Mouse (Mus musculus): Measurements from ENCODE around the gene Adm2. TPM values are rescaled to one million over a fixed set of nuclear protein-coding genes. Genes with fewer than 3 reads are reported as not detected.

The Adm2 gene
- polyA plus RNA-seq, 1 experiment = 5.3 TPM

DNA sequence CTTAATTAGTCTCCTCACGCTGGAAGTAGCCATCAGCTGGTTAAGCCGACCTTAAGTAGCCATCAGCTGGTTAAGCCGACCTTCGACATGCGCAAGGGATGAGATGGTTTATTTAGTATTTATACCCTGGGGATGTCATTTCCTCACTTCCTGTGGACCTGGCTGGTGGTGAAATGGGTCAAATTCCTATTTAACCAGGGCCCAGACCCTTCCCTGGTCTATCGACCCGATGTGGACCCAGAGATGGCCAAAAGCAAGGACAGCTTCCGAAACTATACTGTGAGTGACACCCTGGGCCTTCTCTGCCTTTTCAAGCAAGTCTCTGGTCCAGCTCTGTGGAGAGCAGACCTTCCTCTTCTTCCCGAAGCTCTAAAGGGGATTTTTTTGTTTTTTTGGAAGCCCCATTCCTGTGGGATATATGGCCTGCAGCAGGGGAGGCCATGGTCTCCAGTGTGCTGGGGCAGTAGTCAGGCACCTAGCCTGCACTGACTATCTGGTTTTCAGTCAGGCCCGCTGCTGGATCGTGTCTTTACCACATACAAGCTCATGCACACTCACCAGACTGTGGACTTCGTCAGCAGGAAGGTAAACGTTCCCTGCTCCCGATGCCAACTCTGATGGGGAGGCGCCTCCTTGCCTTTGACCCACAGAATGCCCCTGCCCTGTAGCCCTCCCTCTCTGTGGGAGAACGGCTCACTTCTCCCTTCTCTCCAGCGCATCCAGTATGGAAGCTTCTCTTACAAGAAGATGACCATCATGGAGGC is 12.4 kb downstream of the Adm2 start:
- peaks cover 2% of the 10 kb centered on the region; the same call in 1 of the 2 replicates for H3K4me1 ChIP-seq (replicated peaks; ENCODE audit: control insufficient read depth, insufficient read depth, low read length)
- WGBS = 94% methylated on average over 17 of the region's 17 CpGs
- no peaks in the 10 kb centered on the region for H3K36me3 ChIP-seq (ENCODE audit: control insufficient read depth, insufficient read depth, low read length)
- no peaks in the 10 kb centered on the region for H3K27me3 ChIP-seq (ENCODE audit: control insufficient read depth, insufficient read depth, low read length)
- H3K27ac ChIP-seq (ENCODE audit: control insufficient read depth, insufficient read depth, low read length) = no peak overlapping the region
- TF ChIP-seq CTCF (IDR thresholded peaks at IDR 0.05; ENCODE audit: borderline replicate concordance, control insufficient read depth, extremely low read depth, insufficient read depth, low read length, poor library complexity) (no peak), POLR2A (IDR thresholded peaks at IDR 0.05; ENCODE audit: control insufficient read depth, extremely low read depth, insufficient read depth, low read length, poor library complexity) (no peak)
- DNase-seq = no peak
- no peak overlapping the region for H3K4me3 ChIP-seq (ENCODE audit: control insufficient read depth, insufficient read depth, low read length)

DNA sequence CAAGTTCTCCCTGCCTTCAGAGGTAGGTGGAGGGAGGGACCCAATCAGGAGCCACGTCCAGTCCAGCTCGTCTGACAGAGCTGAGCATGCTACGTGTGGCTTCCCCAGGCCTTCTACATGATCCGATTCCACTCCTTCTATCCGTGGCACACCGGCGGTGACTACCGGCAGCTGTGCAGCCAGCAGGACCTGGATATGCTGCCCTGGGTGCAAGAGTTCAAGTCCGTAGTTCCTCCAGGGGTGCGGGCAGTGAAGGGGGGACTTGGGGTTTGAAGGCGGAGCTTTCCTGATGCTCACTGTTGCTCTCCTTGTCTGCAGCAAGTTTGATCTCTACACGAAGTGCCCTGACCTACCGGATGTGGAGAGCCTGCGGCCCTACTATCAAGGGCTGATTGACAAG is 13.9 kb downstream of the Adm2 start:
- H3K27me3 ChIP-seq (ENCODE audit: control insufficient read depth, insufficient read depth, low read length) = no peaks in the 10 kb centered on the region
- DNase-seq = no peak
- WGBS = 94% methylated on average over 14 of the region's 14 CpGs
- H3K27ac ChIP-seq (ENCODE audit: control insufficient read depth, insufficient read depth, low read length) = no peak overlapping the region
- no peak for TF ChIP-seq CTCF (IDR thresholded peaks at IDR 0.05; ENCODE audit: borderline replicate concordance, control insufficient read depth, extremely low read depth, insufficient read depth, low read length, poor library complexity)
- TF ChIP-seq POLR2A (IDR thresholded peaks at IDR 0.05; ENCODE audit: control insufficient read depth, extremely low read depth, insufficient read depth, low read length, poor library complexity) = no peak
- no peak overlapping the region for H3K4me3 ChIP-seq (ENCODE audit: control insufficient read depth, insufficient read depth, low read length)
- no peaks in the 10 kb centered on the region for H3K36me3 ChIP-seq (ENCODE audit: control insufficient read depth, insufficient read depth, low read length)
- H3K4me1 ChIP-seq (replicated peaks; ENCODE audit: control insufficient read depth, insufficient read depth, low read length) = peaks cover 4% of the 10 kb centered on the region; the same call in 1 of the 2 replicates

DNA sequence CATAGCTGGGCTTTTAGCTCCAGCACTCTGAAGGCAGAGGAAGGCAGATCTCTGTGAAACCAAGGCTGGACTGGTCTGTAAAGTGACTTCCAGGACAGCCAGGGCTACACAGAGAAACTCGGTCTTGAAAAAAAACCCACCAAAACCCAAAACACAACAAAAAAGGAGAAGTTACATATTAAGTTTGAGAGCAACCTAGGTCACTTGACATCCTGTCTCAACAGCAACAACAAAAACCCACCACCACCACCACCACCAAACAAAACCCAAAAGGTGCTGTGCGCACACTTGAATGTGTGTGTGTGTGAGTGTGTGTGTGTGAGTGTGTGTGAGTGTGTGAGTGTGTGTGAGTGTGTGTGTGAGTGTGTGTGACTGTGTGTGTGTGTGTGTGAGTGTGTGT is 17.2 kb downstream of the Adm2 start:
- Histone ChIP-seq H3K4me1 (replicated peaks; ENCODE audit: control insufficient read depth, insufficient read depth, low read length) (peaks cover 4% of the 10 kb centered on the region; the same call in 1 of the 2 replicates), H3K27me3 (ENCODE audit: control insufficient read depth, insufficient read depth, low read length) (no peaks in the 10 kb centered on the region), H3K4me3 (ENCODE audit: control insufficient read depth, insufficient read depth, low read length) (no peak overlapping the region), H3K36me3 (ENCODE audit: control insufficient read depth, insufficient read depth, low read length) (no peaks in the 10 kb centered on the region), H3K27ac (ENCODE audit: control insufficient read depth, insufficient read depth, low read length) (no peak overlapping the region)
- WGBS = 31% methylated on average over 2 of the region's 2 CpGs
- no peak for DNase-seq
- TF ChIP-seq CTCF (IDR thresholded peaks at IDR 0.05; ENCODE audit: borderline replicate concordance, control insufficient read depth, extremely low read depth, insufficient read depth, low read length, poor library complexity) = no peak
- no peak for TF ChIP-seq POLR2A (IDR thresholded peaks at IDR 0.05; ENCODE audit: control insufficient read depth, extremely low read depth, insufficient read depth, low read length, poor library complexity)

DNA sequence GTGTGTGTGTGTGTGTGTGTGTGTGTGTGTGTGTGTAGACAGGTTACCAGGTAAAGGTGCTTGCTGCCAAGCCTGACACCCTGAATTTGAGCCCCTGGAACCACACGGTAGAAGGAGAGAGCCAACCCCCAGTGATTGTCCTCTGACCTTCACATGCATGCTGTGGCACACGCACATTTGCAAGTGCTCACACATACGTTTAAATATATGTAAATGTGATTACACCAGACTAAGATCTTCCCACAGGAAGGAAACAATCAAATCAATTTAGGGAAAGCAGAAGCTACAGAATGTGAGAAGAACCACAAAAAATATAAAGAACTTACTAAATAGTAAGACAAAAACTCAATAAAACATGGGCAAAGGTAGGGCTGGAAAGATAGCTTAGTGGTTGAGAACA is 17.6 kb downstream of the Adm2 start:
- WGBS = 43% methylated on average over 3 of the region's 3 CpGs
- peaks cover 4% of the 10 kb centered on the region; the same call in 1 of the 2 replicates for H3K4me1 ChIP-seq (replicated peaks; ENCODE audit: control insufficient read depth, insufficient read depth, low read length)
- no peak overlapping the region for H3K27ac ChIP-seq (ENCODE audit: control insufficient read depth, insufficient read depth, low read length)
- no peak for DNase-seq
- no peaks in the 10 kb centered on the region for H3K27me3 ChIP-seq (ENCODE audit: control insufficient read depth, insufficient read depth, low read length)
- TF ChIP-seq CTCF (IDR thresholded peaks at IDR 0.05; ENCODE audit: borderline replicate concordance, control insufficient read depth, extremely low read depth, insufficient read depth, low read length, poor library complexity) (no peak), POLR2A (IDR thresholded peaks at IDR 0.05; ENCODE audit: control insufficient read depth, extremely low read depth, insufficient read depth, low read length, poor library complexity) (no peak)
- H3K36me3 ChIP-seq (ENCODE audit: control insufficient read depth, insufficient read depth, low read length) = no peaks in the 10 kb centered on the region
- no peak overlapping the region for H3K4me3 ChIP-seq (ENCODE audit: control insufficient read depth, insufficient read depth, low read length)

DNA sequence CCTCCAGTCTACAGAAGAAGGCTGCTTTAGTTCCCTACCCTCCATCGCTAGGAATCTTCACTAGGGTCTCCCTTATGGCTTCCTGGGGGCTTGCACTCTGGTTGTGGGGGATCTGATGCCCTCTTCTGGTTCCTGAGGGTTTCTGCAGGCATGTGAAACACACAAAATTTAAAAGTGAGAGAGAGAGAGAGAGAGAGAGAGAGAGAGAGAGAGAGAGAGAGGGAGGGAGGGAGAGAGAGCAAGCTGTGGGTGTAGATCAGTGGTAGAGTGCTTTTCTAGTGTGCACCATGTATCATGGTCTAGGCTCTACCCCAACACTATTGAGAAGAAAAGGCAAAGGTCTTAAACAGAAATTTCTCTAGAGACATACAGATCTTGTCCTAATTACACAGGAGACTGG is 19.2 kb downstream of the Adm2 start:
- DNase-seq = no peak
- WGBS = 85% methylated on average over 1 of the region's 1 CpGs
- no peaks in the 10 kb centered on the region for H3K36me3 ChIP-seq (ENCODE audit: control insufficient read depth, insufficient read depth, low read length)
- TF ChIP-seq CTCF (IDR thresholded peaks at IDR 0.05; ENCODE audit: borderline replicate concordance, control insufficient read depth, extremely low read depth, insufficient read depth, low read length, poor library complexity) (no peak), POLR2A (IDR thresholded peaks at IDR 0.05; ENCODE audit: control insufficient read depth, extremely low read depth, insufficient read depth, low read length, poor library complexity) (no peak)
- no peaks in the 10 kb centered on the region for H3K27me3 ChIP-seq (ENCODE audit: control insufficient read depth, insufficient read depth, low read length)
- no peak overlapping the region for H3K4me3 ChIP-seq (ENCODE audit: control insufficient read depth, insufficient read depth, low read length)
- peaks cover 4% of the 10 kb centered on the region; the same call in 1 of the 2 replicates for H3K4me1 ChIP-seq (replicated peaks; ENCODE audit: control insufficient read depth, insufficient read depth, low read length)
- H3K27ac ChIP-seq (ENCODE audit: control insufficient read depth, insufficient read depth, low read length) = no peak overlapping the region

DNA sequence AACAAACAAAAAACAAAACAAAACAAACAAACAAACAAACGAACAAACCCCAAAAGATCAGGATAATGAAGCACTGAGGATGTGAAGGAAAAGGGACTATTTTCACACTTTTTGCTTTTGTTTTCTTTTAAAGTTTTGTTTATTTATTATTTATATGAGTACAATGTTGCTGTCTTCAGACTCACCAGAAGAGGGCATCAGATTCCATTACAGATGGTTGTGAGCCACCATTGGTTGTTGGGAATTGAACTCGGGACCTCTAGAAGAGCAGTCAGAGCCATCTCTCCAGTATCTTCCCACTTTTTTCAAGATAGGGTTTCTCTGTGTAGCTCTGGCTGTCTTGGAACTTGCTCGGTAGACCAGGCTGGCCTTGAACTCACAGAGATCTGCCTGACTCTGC is 20.8 kb downstream of the Adm2 start:
- Histone ChIP-seq H3K36me3 (ENCODE audit: control insufficient read depth, insufficient read depth, low read length) (no peaks in the 10 kb centered on the region), H3K4me1 (replicated peaks; ENCODE audit: control insufficient read depth, insufficient read depth, low read length) (peaks cover 4% of the 10 kb centered on the region; the same call in 1 of the 2 replicates), H3K4me3 (ENCODE audit: control insufficient read depth, insufficient read depth, low read length) (no peak overlapping the region), H3K27ac (ENCODE audit: control insufficient read depth, insufficient read depth, low read length) (no peak overlapping the region), H3K27me3 (ENCODE audit: control insufficient read depth, insufficient read depth, low read length) (no peaks in the 10 kb centered on the region)
- DNase-seq = no peak
- TF ChIP-seq POLR2A (IDR thresholded peaks at IDR 0.05; ENCODE audit: control insufficient read depth, extremely low read depth, insufficient read depth, low read length, poor library complexity) (no peak), CTCF (IDR thresholded peaks at IDR 0.05; ENCODE audit: borderline replicate concordance, control insufficient read depth, extremely low read depth, insufficient read depth, low read length, poor library complexity) (no peak)
- WGBS = 90% methylated on average over 3 of the region's 3 CpGs
